12 mouse cellular contexts compared by ENCODE assay signal in genomic region chr14:66475026-66475425, GRCm38 (mm10).
DNase-seq lines count a peak whose midpoint lies in the region; ATAC-seq and TF ChIP-seq lines count a peak whose summit lies in the region.
"Had no signal": no experiment of that assay in that cellular context is flagged by ENCODE, and none has a peak within 500 bp of the region (broad histone marks: within the 10 kb centered on the region; RNA-seq: fewer than 3 reads in every experiment).

No protein-coding gene starts in this region.

- 35% methylated on average over 1 of the region's 1 CpGs for WGBS in liver, adult 2 months
- WGBS in liver, embryonic 12.5 days (ENCODE audit: insufficient replicate concordance) = 14% methylated on average over 1 of the region's 1 CpGs

- 0 out of 2 replicates have a peak, but pooled peaks cover 4% of the 10 kb centered on the region for H3K9me3 ChIP-seq in liver, embryonic 12.5 days (replicated peaks)
- H3K9me3 ChIP-seq: heart, embryonic 13.5 days; lung, embryonic 15.5 days had no signal

- no peak for TF ChIP-seq POLR2A in liver, adult 2 months (IDR thresholded peaks at IDR 0.05; ENCODE audit: extremely low read depth, insufficient read depth, low read length)

- H3K4me3 ChIP-seq in liver, adult 2 months (ENCODE audit: insufficient read depth, low read depth, low read length) = no peak overlapping the region
- H3K4me3 ChIP-seq in liver, embryonic 12.5 days = no peak overlapping the region
- H3K4me3 ChIP-seq: heart, embryonic 13.5 days; lung, embryonic 15.5 days had no signal

- no peak overlapping the region for H3K4me2 ChIP-seq in liver, embryonic 12.5 days
- H3K4me2 ChIP-seq: heart, embryonic 13.5 days; lung, embryonic 15.5 days had no signal

- H3K27ac ChIP-seq in liver, adult 2 months (replicated peaks; ENCODE audit: insufficient read depth, low read depth, low read length) = no peak overlapping the region
- no peak overlapping the region for H3K27ac ChIP-seq in liver, embryonic 12.5 days
- H3K27ac ChIP-seq: heart, embryonic 13.5 days; lung, embryonic 15.5 days had no signal

- no peaks in the 10 kb centered on the region for H3K4me1 ChIP-seq in liver, adult 2 months (ENCODE audit: control insufficient read depth, insufficient read depth, low read length)
- H3K4me1 ChIP-seq in liver, embryonic 12.5 days = no peaks in the 10 kb centered on the region
- H3K4me1 ChIP-seq: lung, embryonic 15.5 days had no signal

- no peak overlapping the region for H3K9ac ChIP-seq in liver, adult 2 months (ENCODE audit: low read depth, low read length)
- no peak overlapping the region for H3K9ac ChIP-seq in liver, embryonic 12.5 days
- H3K9ac ChIP-seq: heart, embryonic 13.5 days; lung, embryonic 15.5 days had no signal

- no peak for ATAC-seq in liver, embryonic 12.5 days
- ATAC-seq: hindbrain, embryonic 16.5 days had no signal

- DNase-seq in gastrocnemius, adult 18-20 months (ENCODE audit: low spot score) = peak; percentile 12
- no peak for DNase-seq in gastrocnemius, postnatal 10 days
- peak; percentile 39 for DNase-seq in liver, adult 2 months (ENCODE audit: extremely low read depth, low read depth, low spot score)
- DNase-seq in adrenal gland, adult 2 months = peak; percentile 25
- peak; percentile 8 for DNase-seq in lung, postnatal 25 days (ENCODE audit: low spot score)
- no peak for DNase-seq in B cell, adult 2 months
- DNase-seq in layer of hippocampus, adult 9-11 months = no peak
- DNase-seq: cerebellum, postnatal 25 days had no signal

- no peak for TF ChIP-seq CTCF in liver, adult 2 months (IDR thresholded peaks at IDR 0.05; ENCODE audit: low read depth, low read length)

- no peaks in the 10 kb centered on the region for H3K36me3 ChIP-seq in liver, adult 2 months (ENCODE audit: control insufficient read depth, insufficient read depth, low read length)
- no peaks in the 10 kb centered on the region for H3K36me3 ChIP-seq in liver, embryonic 12.5 days
- H3K36me3 ChIP-seq: heart, embryonic 13.5 days; lung, embryonic 15.5 days had no signal

- no peaks in the 10 kb centered on the region for H3K79me2 ChIP-seq in liver, adult 2 months (ENCODE audit: control insufficient read depth, insufficient read depth, low read length)

- H3K27me3 ChIP-seq in liver, adult 2 months (ENCODE audit: control insufficient read depth, insufficient read depth, low read length) = no peaks in the 10 kb centered on the region
- no peaks in the 10 kb centered on the region for H3K27me3 ChIP-seq in liver, embryonic 12.5 days (replicated peaks)
- H3K27me3 ChIP-seq: heart, embryonic 13.5 days; lung, embryonic 15.5 days had no signal

Comparison
In these comparisons a context has a peak if more than half of its experiments do, and no peak if none do; other contexts are left out.
1. DNase-seq: peak in gastrocnemius, adult 18-20 months (single experiment), liver, adult 2 months (single experiment), adrenal gland, adult 2 months (single experiment) and lung, postnatal 25 days (single experiment); none in gastrocnemius, postnatal 10 days (single experiment), B cell, adult 2 months (0 of 2) and layer of hippocampus, adult 9-11 months (single experiment).